Mouse (Mus musculus): ENCODE data around the gene Rnf13. TPM values are rescaled to one million over a fixed set of nuclear protein-coding genes. Genes with fewer than 3 reads are reported as not detected.

Gene Rnf13
- polyA plus RNA-seq, 1 experiment from 2014 or later = 86.1 TPM

- peak overlapping the region; percentile 75 for H3K4me2 ChIP-seq (replicated peaks)
- peak; percentile 87 for ATAC-seq (replicated peaks)
- no peaks in the 10 kb centered on the region for H3K9me3 ChIP-seq
- peaks cover 31% of the 10 kb centered on the region for H3K4me1 ChIP-seq
- peak overlapping the region; percentile 96 for H3K27ac ChIP-seq (replicated peaks)
- peaks cover 20% of the 10 kb centered on the region for H3K36me3 ChIP-seq
- WGBS = under 1% methylated on average over 99 of the region's 104 CpGs
- H3K9ac ChIP-seq (replicated peaks) = peak overlapping the region; percentile 77
- H3K4me3 ChIP-seq = peak overlapping the region; percentile 59
- no peaks in the 10 kb centered on the region for H3K27me3 ChIP-seq
Measured at GRCm38 (mm10) chr3:57846912-57847759, 111.3 kb downstream of the Rnf13 start.

- Histone ChIP-seq H3K9me3 (no peaks in the 10 kb centered on the region), H3K4me1 (peaks cover 27% of the 10 kb centered on the region), H3K9ac (replicated peaks) (peak within 1 kb of the TSS; percentile 77), H3K4me3 (peak within 1 kb of the TSS; percentile 59), H3K27ac (replicated peaks) (peak within 1 kb of the TSS; percentile 96), H3K36me3 (peaks cover 14% of the 10 kb centered on the region), H3K4me2 (replicated peaks) (peak within 1 kb of the TSS; percentile 75), H3K27me3 (no peaks in the 10 kb centered on the region)
- peak; percentile 90 for ATAC-seq (replicated peaks)
- WGBS = 1% methylated on average over 51 of the region's 52 CpGs
Measured at GRCm38 (mm10) chr3:57847760-57848185, 111.9 kb downstream of the Rnf13 start, which contains the start of gene Pfn2. Pfn2 (minus strand) TSS chr3:57848079.

DNA sequence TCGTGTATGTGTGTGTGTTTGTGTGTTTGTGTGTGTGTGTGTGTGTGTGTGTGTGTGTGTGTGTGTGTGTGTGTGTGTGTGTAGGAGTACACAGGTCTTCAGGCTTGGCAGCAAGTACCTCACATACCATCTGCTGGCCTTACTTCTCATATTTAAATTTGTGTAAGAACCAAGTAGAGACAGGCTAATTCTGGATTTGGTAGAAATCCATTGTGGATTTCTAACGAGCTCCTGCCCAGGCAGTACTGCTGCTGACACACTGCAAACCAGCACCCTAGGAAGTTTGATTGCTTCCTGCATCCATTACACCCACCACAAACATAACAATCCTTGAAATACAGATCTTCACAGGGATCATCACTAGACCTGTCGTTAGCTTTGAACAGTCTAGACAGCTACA is 147.1 kb downstream of the Rnf13 start:
- Histone ChIP-seq H3K4me2 (replicated peaks) (no peak overlapping the region), H3K9ac (replicated peaks) (no peak overlapping the region), H3K36me3 (no peaks in the 10 kb centered on the region), H3K4me1 (no peaks in the 10 kb centered on the region), H3K27ac (replicated peaks) (no peak overlapping the region), H3K9me3 (no peaks in the 10 kb centered on the region), H3K4me3 (no peak overlapping the region), H3K27me3 (no peaks in the 10 kb centered on the region)
- 62% methylated on average over 3 of the region's 3 CpGs for WGBS
- no peak for ATAC-seq (replicated peaks)

Other genes with a start within 250 kb of the Rnf13 start
- 10.7 TPM in 2 replicates for gene Wwtr1, start 160.2 kb upstream of the Rnf13 start, polyA plus RNA-seq (2015; fragmentation: Nextera tagmentation; extraction: Ambion mirVana)
- gene Commd2, start 84.3 kb upstream of the Rnf13 start, polyA plus RNA-seq (2015; fragmentation: Nextera tagmentation; extraction: Ambion mirVana) = 77.1 and 79.1 TPM in 2 replicates
- gene Ankub1, start 43.3 kb upstream of the Rnf13 start, polyA plus RNA-seq (2015; fragmentation: Nextera tagmentation; extraction: Ambion mirVana) = not detected in 2 replicates
- gene Pfn2, start 112.0 kb downstream of the Rnf13 start, polyA plus RNA-seq (2015; fragmentation: Nextera tagmentation; extraction: Ambion mirVana) = 549 and 593 TPM in 2 replicates

All from forebrain, embryonic 15.5 days (tissue).